Mouse (Mus musculus) C2C12 (cell line): ENCODE measurements at regions not wholly inside any gene's neighbourhood (a gene's known extent, or its start where the extent isn't known, plus 50 kb on each side); places are given as distances from the start of the nearest gene placed in this dataset.

Experiments used
- H3K27me3 ChIP-seq: one replicate; pipeline ENCODE4 v1.6.1; 2011; ENCODE audit not compliant: control insufficient read depth, insufficient read depth, insufficient read length
- H3K36me3 ChIP-seq: one replicate; pipeline ENCODE4 v1.6.1; 2011; ENCODE audit not compliant: control insufficient read depth, insufficient read depth
- H3K4me3 ChIP-seq: one replicate; pipeline ENCODE4 v1.5.1; 2011; ENCODE audit warnings: mild to moderate bottlenecking, control low read depth; ENCODE audit not compliant: poor library complexity, insufficient read depth, severe bottlenecking
- H3K79me2 ChIP-seq: one replicate; pipeline ENCODE4 v1.6.1; 2011; ENCODE audit not compliant: control insufficient read depth, insufficient read depth
- H3K79me3 ChIP-seq: one replicate; pipeline ENCODE4 v1.6.1; 2011; ENCODE audit warnings: low read depth, control low read depth
- H3ac ChIP-seq: one replicate; pipeline ENCODE3; 2011; ENCODE audit warnings: low read depth; ENCODE audit not compliant: control insufficient read depth, insufficient read length
- CEBPB ChIP-seq: IDR thresholded peaks from one replicate; pipeline ENCODE4 v1.6.1; 2011; ENCODE audit warnings: low read depth, mild to moderate bottlenecking, control low read depth, moderate library complexity
- CTCF ChIP-seq: IDR thresholded peaks from one replicate; pipeline ENCODE4 v1.5.1; 2011; ENCODE audit not compliant: control insufficient read depth, insufficient read depth, insufficient read length
- FOSL1 ChIP-seq: IDR thresholded peaks from one replicate; pipeline ENCODE4 v1.8.0; 2011; ENCODE audit warnings: mild to moderate bottlenecking, low read length; ENCODE audit not compliant: poor library complexity, insufficient read depth, severe bottlenecking
- MAX ChIP-seq: IDR thresholded peaks from one replicate; pipeline ENCODE4 v1.6.1; 2011; ENCODE audit warnings: mild to moderate bottlenecking, control low read depth
- MYOD1 ChIP-seq: IDR thresholded peaks from one replicate; pipeline ENCODE4 v1.6.1; 2011; ENCODE audit warnings: low read depth; ENCODE audit not compliant: control insufficient read depth, insufficient read length
- MYOG ChIP-seq: IDR thresholded peaks from one replicate; pipeline ENCODE4 v1.6.1; 2011; ENCODE audit not compliant: control insufficient read depth, insufficient read length; ENCODE audit errors: extremely low read depth
- USF1 ChIP-seq: IDR thresholded peaks from one replicate; pipeline ENCODE4 v1.6.1; 2011; ENCODE audit warnings: low read depth, mild to moderate bottlenecking, control low read depth, moderate library complexity

DNA sequence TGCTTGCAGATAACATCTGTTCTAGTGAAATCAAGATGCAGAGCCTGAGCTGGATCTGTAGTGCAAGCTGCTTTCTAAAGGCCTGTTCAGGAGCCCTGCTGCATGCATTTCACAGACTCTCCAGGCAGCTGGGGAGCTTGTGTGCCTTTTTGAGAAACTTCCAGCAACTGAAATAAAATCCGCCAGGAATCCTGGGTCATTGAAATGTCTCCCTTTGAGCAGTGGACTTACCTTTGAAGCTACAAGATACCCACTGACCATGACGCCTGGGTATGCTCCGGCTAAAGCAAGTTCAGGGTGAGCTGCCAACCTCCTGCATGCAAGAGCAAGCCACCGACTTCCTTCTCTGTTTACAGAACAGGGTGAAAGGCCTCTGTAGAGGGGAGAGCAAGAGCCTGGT is 278.7 kb downstream of the Cenpw start:
- Histone ChIP-seq H3K79me3 (no peaks in the 10 kb centered on the region), H3K79me2 (no peaks in the 10 kb centered on the region), H3ac (no peak overlapping the region), H3K4me3 (no peak overlapping the region), H3K27me3 (no peaks in the 10 kb centered on the region), H3K36me3 (no peaks in the 10 kb centered on the region)
- no peak for TF ChIP-seq MAX
- no peak for TF ChIP-seq MYOG
- no peak for TF ChIP-seq CTCF

DNA sequence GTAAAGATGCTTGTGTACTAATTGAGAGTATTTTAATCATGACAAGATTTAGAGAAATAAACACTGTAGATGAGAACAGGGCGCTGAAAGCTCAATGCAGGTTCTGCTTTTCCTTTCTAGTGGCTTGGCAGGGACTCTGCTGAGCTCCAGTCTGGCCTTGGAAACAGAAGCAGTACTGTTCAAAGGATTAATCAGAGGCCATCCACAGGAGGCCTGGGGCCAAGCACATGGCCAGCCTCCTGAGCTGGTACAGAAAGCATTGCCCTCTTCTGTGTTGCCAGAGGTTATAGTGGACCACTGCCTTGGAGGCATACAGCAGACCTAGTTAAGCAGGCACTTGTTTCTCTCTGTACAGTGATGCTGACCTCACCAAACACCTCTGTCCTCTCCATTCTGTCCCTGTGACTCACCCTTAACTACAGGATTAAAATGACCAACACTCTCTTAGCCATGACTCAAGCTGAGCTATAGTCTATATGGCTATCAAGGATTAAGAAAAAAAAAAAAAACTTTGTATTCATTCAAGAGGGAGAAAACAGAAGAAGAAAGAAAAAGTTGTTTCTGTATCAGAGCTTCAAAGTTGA is 302.5 kb downstream of the Cenpw start:
- Histone ChIP-seq H3K36me3 (no peaks in the 10 kb centered on the region), H3K79me3 (no peaks in the 10 kb centered on the region), H3ac (no peak overlapping the region), H3K27me3 (no peaks in the 10 kb centered on the region), H3K79me2 (no peaks in the 10 kb centered on the region), H3K4me3 (no peak overlapping the region)
- no peak for TF ChIP-seq CTCF
- no peak for TF ChIP-seq CEBPB
- TF ChIP-seq MYOG: no peak
- TF ChIP-seq USF1: no peak
- no peak for TF ChIP-seq FOSL1
- TF ChIP-seq MYOD1: no peak
- no peak for TF ChIP-seq MAX

DNA sequence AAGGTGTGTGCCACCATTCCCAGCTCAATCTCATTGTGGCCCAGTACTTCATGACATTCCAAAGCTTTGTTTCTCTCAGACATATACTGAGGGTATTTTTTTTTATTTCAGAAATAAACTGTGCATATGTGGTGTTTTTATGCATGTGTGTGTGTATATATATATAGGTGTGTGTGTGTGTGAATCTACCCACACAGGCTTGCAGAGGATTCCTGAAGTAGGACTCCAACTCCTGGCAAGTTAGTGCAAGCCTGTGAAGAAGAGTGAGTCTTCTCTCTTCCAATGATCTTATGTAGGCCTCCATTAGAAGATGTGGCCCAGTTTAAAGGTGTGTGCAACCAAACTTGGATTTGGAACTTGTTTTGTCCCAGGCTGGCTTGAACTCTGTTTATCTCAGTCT is 328.9 kb upstream of the Rspo3 start:
- TF ChIP-seq FOSL1: no peak
- H3K27me3 ChIP-seq: no peaks in the 10 kb centered on the region

DNA sequence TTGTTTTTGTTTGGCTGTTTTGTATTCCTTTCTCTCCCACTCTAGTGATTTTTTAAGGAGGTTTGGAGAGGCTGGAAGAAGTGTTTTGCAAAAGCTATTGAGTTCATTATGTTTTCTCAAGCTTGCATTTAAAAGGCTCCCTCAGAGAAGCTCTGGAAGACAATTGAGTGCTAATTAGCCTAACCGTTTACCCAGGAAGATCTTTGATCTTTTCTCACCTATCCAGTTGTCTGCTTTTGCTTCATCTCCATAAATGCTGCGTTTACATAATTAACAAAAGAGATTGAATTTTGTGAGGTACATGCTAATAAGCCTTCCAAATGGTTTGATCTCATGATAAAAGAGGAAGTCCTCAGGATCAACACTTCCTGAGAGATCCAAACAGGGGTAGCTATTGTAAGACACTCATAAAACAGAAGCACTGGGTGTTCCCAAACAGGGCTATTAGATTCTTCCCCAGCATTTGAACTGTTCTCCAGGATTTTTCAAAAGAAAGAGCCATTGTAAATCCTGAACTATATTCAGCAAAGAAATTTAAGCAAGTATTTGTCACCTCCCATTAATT is 320.2 kb upstream of the Rspo3 start:
- Histone ChIP-seq H3K79me2 (no peaks in the 10 kb centered on the region), H3K79me3 (no peaks in the 10 kb centered on the region), H3K27me3 (no peaks in the 10 kb centered on the region), H3ac (no peak overlapping the region), H3K36me3 (no peaks in the 10 kb centered on the region), H3K4me3 (no peak overlapping the region)
- TF ChIP-seq CEBPB (no peak), MAX (no peak), USF1 (no peak), FOSL1 (no peak), MYOD1 (no peak), MYOG (no peak), CTCF (no peak)

More for the DNA sequence above, 328.9 kb upstream of the Rspo3 start:
- H3K79me3 ChIP-seq: no peaks in the 10 kb centered on the region
- no peaks in the 10 kb centered on the region for H3K79me2 ChIP-seq
- no peak overlapping the region for H3K4me3 ChIP-seq
- H3ac ChIP-seq: no peak overlapping the region
- H3K36me3 ChIP-seq: no peaks in the 10 kb centered on the region

DNA sequence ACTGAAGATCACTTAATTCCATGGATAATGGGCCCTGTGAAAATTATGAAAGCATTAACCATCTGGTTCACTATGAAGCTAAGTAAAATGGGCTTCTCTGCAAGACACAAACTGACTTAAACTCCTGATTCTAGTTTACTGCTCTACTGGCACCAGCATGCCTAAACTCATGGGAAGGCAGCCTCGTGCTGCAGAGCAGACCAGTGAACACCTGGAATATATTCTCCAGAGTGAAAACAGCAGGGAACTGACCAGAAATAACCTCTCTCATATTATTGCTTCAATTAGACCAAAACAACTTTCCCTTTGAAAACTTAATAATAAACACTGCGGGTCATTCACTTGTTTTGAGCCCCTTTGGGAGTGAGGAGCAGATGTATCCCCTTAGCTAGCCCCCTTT is 316.8 kb upstream of the Rspo3 start:
- H3K79me3 ChIP-seq: no peaks in the 10 kb centered on the region
- no peaks in the 10 kb centered on the region for H3K79me2 ChIP-seq
- no peaks in the 10 kb centered on the region for H3K36me3 ChIP-seq
- TF ChIP-seq MAX (no peak), CEBPB (no peak), FOSL1 (no peak), USF1 (no peak), MYOG (no peak), MYOD1 (no peak), CTCF (no peak)
- no peaks in the 10 kb centered on the region for H3K27me3 ChIP-seq
- no peak overlapping the region for H3ac ChIP-seq
- no peak overlapping the region for H3K4me3 ChIP-seq

DNA sequence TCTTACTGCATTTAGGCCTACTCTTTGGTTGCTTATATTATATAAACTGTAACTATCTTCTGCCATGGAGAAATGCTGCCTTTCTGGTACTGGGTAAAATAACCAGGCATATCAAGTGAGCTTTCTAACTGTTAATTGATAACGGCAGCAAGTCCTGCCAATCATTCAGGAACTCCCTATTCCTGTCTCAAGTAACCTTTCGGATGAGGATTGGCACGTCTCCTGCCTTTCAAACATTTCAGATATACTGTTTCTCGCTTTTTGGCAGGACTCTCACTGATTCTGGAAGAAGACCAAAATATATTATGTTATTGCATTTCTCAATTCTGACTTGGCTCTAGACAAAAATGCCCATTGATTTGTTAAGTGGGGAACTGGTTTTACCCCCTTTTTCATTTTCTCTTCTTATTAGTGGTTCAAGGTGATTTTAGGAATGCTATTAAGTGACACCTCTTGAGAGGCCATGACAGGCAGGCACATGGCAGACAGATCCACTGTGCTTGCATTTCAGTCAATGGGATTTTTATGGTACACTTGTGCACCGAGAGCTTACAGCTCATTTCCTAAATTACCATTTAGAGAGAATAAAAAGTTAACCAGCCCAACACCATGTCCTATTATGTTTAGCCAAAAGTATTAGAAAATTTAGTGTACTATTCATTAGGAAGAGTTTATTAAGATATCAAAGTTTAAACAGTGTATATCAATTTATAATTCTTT is 289.4 kb upstream of the Rspo3 start:
- Histone ChIP-seq H3K79me3 (no peaks in the 10 kb centered on the region), H3K79me2 (no peaks in the 10 kb centered on the region), H3K27me3 (no peaks in the 10 kb centered on the region), H3ac (no peak overlapping the region), H3K36me3 (no peaks in the 10 kb centered on the region), H3K4me3 (no peak overlapping the region)
- TF ChIP-seq MYOG (no peak), MYOD1 (no peak), MAX (no peak), USF1 (no peak), FOSL1 (no peak), CEBPB (no peak), CTCF (no peak)
